Mouse (Mus musculus) cerebellum, adult 2 months (tissue): ENCODE results near the gene Slc8a1. TPM values are rescaled to one million over a fixed set of nuclear protein-coding genes. Genes with fewer than 3 reads are reported as not detected.
A peak's percentile ranks its signal among the peaks of the same experiment; 100 is the strongest.

Experiments used
- DNase-seq, 2 experiments: peaks; one replicate each; pipeline ENCODE4 v3.0.0; 2021
- H3K27ac ChIP-seq: fragments of 200-500 bp; 2 replicates; pipeline ENCODE4 v1.5.1; 2012; ENCODE audit warnings: low read length, control low read depth, inconsistent platforms; ENCODE audit not compliant: insufficient read depth
- H3K27me3 ChIP-seq: fragments of 200-500 bp; 2 replicates; pipeline ENCODE4 v1.6.1; 2012; ENCODE audit warnings: inconsistent platforms, mild to moderate bottlenecking, low read length, moderate library complexity; ENCODE audit not compliant: control insufficient read depth, insufficient read depth
- H3K4me1 ChIP-seq: fragments of 200-500 bp; 2 replicates; pipeline ENCODE4 v1.6.1; 2011; ENCODE audit warnings: low read length; ENCODE audit not compliant: control insufficient read depth, insufficient read depth
- H3K4me3 ChIP-seq: fragments of 200-500 bp; replicated peaks from 2 replicates; pipeline ENCODE3; 2011; ENCODE audit warnings: mild to moderate bottlenecking, low read depth, low read length, control low read depth; ENCODE audit not compliant: insufficient read depth
- CTCF ChIP-seq: fragments of 200-500 bp; IDR thresholded peaks from 2 replicates; pipeline ENCODE4 v1.5.1; 2011; ENCODE audit warnings: low read depth, mild to moderate bottlenecking, control low read depth, low read length, moderate library complexity, borderline replicate concordance; ENCODE audit not compliant: insufficient read depth
- POLR2A ChIP-seq: fragments of 200-500 bp; IDR thresholded peaks from 2 replicates; pipeline ENCODE4 v1.6.1; 2011; ENCODE audit warnings: low read length, control low read depth, borderline replicate concordance; ENCODE audit not compliant: insufficient read depth
- WGBS: fragments of 180-500 bp; shearing (Covaris S2); methylation state at CpG from one replicate; pipeline ENCODE4 v1.1.7; 2018; 5-methylcytosine and 5-hydroxymethylcytosine counted together
- polyA plus RNA-seq: library from polyadenylated mRNA; depleted of rRNA; stranded (reverse); fragments of >200 nt; gene quantifications from 2 replicates; pipeline ENCODE4 v1.2.3, GENCODE M21; 2012

Slc8a1 gene
- polyA plus RNA-seq, 1 experiment: 22.4 TPM

- no peak for DNase-seq
- TF ChIP-seq CTCF: no peak
- TF ChIP-seq POLR2A: no peak
- H3K27ac ChIP-seq: no peak overlapping the region
- no peaks in the 10 kb centered on the region for H3K27me3 ChIP-seq
- no peak overlapping the region for H3K4me3 ChIP-seq
- WGBS: 81% methylated on average over 1 of the region's 1 CpGs
- H3K4me1 ChIP-seq: no peaks in the 10 kb centered on the region
These were observed 251.8 kb downstream of the Slc8a1 start for GRCm38 (mm10) chr17:81486388-81486787.

- peak; percentile 70 to 86 for DNase-seq
These were observed 256.2 kb downstream of the Slc8a1 start for GRCm38 (mm10) chr17:81481843-81482490.

DNA sequence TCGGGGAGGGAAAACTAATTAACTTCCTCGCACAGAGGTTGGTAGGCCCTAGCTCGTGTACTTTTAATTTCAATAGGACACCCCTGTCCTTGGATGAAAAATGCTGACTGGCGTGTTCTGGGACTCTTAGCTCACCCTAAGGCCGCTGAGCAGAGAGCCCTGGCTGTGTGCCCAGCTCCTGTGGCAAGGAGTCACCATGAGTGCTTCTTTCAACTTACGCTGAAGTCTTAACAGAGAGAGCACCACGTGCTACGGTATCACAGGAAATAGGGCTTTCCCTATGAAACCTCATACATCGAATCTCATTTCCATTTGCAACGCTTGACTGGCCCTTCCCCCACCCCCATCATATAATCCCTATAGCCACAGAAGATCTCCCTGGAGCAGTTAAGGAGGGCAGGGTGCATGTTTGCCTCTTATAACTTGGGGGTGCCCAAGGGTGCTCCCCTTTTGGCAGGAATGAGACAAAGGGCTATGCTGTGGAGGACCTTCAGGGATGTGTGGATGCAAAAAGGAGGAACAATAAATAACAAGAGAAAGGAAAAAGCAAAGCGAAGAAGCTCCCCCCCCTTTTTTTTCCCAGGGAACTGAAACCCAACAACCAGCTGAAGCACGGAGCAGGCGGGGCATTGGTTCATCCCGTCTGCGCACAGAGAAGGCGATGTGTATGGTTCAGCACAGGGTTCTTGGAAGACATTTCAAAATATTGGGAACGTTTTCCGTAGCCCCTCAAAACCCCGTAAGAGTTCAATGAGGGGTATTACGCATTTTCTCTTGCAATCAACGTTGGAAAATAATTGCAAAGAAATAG lies 257.6 kb downstream of the Slc8a1 start:
- WGBS: 81% methylated on average over 21 of the region's 21 CpGs
- Histone ChIP-seq H3K4me3 (no peak overlapping the region), H3K4me1 (0 out of 2 replicates have a peak, but pooled peaks cover 3% of the 10 kb centered on the region), H3K27ac (no peak overlapping the region), H3K27me3 (no peaks in the 10 kb centered on the region)
- peak; percentile 45 to 49 for DNase-seq
- TF ChIP-seq CTCF (no peak), POLR2A (no peak)

More at GRCm38 (mm10) chr17:81481843-81482490, 256.2 kb downstream of the Slc8a1 start:
- Histone ChIP-seq H3K27ac (no peak overlapping the region), H3K27me3 (no peaks in the 10 kb centered on the region), H3K4me1 (0 out of 2 replicates have a peak, but pooled peaks cover 3% of the 10 kb centered on the region), H3K4me3 (no peak overlapping the region)
- no peak for TF ChIP-seq POLR2A
- TF ChIP-seq CTCF: no peak
- WGBS: 7% methylated on average over 11 of the region's 11 CpGs

DNA sequence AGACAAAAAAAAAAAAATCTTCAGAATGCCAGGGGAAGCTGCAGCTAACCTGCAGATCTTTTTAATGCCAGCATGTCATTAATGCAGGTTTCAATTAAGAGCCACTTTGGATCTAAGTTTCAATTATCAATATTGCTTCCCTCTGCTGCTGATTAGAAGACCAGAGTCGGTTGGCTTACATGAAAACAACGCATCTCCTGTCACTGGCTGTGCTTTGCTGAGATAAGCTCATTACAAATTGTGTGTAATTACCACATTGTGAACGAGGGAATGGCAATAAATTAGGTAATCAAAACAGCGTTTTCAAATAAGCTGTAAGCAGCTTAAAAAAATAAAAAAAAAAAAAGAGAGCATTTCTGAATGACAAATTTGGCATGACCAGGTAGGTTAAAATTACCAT lies 258.4 kb downstream of the Slc8a1 start:
- Histone ChIP-seq H3K4me1 (0 out of 2 replicates have a peak, but pooled peaks cover 3% of the 10 kb centered on the region), H3K27me3 (no peaks in the 10 kb centered on the region), H3K27ac (no peak overlapping the region), H3K4me3 (no peak overlapping the region)
- DNase-seq: no peak
- TF ChIP-seq POLR2A: no peak
- no peak for TF ChIP-seq CTCF
- 94% methylated on average over 4 of the region's 4 CpGs for WGBS

DNA sequence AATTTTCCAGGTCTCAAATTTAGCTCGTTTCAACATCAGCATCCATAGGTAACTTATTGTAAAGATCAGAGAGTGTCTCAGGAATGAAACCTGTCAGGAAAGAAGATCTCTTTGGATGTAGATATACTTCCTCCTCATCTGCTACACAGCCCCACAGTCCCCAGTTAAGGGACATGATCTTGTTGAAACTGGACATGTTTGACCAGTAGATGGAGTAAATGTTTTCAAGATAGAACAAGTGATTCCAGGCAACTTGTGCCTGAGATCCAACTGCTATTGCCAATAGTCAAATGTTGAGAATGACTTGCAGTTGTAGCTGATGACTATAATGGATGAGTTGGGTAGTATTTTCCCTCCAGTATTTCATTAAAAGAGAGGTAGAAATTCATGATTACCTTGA lies 260.8 kb downstream of the Slc8a1 start:
- no peak for TF ChIP-seq CTCF
- TF ChIP-seq POLR2A: no peak
- H3K4me1 ChIP-seq: peaks cover 7% of the 10 kb centered on the region; the same call in 1 of the 2 replicates
- H3K27ac ChIP-seq: no peak overlapping the region
- peak in 1 of 2 experiments; percentile 34 for DNase-seq
- 91% methylated on average over 1 of the region's 1 CpGs for WGBS
- H3K27me3 ChIP-seq: no peaks in the 10 kb centered on the region
- H3K4me3 ChIP-seq: no peak overlapping the region

DNA sequence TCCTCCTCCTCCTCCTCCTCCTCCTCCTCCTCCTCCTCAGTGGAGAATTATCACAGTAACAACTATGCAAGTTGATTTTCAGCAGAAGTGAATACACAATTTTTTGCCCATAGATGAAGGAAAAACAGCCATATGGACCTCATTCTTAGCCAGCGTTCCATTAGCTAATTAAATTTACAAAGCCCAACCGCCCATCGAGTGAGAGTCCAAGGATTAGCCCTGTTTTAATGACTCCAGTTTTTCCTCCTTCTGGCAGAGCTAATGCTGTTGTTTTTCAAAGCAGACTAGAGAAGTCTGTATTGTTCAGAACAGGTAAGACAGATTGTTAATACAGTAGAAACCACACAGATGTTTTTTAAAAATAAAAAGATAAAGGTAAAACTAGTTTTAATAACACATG lies 264.8 kb downstream of the Slc8a1 start:
- H3K4me3 ChIP-seq: no peak overlapping the region
- DNase-seq: peak in 1 of 2 experiments; percentile 65
- TF ChIP-seq POLR2A (no peak), CTCF (no peak)
- no peak overlapping the region for H3K27ac ChIP-seq
- H3K27me3 ChIP-seq: no peaks in the 10 kb centered on the region
- H3K4me1 ChIP-seq: peaks cover 3% of the 10 kb centered on the region; the same call in 1 of the 2 replicates
- 16% methylated on average over 3 of the region's 3 CpGs for WGBS

GRCm38 (mm10) chr17:81468941-81469340 lies 269.2 kb downstream of the Slc8a1 start:
- TF ChIP-seq POLR2A (no peak), CTCF (no peak)
- DNase-seq: no peak
- 78% methylated on average over 5 of the region's 5 CpGs for WGBS
- Histone ChIP-seq H3K27ac (no peak overlapping the region), H3K4me1 (peaks cover 3% of the 10 kb centered on the region; the same call in 1 of the 2 replicates), H3K27me3 (no peaks in the 10 kb centered on the region), H3K4me3 (no peak overlapping the region)
